Mouse (Mus musculus) layer of hippocampus, adult 11-12 months (tissue): Measurements from ENCODE around the gene Ankrd13b.
"Not testable (repeated sequence)": the region's sequence is repeated elsewhere in the genome, so short reads cannot be mapped to it uniquely, and the experiment has no call there.

ENCODE experiments used
- DNase-seq: peaks from one replicate; pipeline ENCODE4 v3.0.0; 2022; ENCODE audit warnings: low spot score

The Ankrd13b gene

DNA sequence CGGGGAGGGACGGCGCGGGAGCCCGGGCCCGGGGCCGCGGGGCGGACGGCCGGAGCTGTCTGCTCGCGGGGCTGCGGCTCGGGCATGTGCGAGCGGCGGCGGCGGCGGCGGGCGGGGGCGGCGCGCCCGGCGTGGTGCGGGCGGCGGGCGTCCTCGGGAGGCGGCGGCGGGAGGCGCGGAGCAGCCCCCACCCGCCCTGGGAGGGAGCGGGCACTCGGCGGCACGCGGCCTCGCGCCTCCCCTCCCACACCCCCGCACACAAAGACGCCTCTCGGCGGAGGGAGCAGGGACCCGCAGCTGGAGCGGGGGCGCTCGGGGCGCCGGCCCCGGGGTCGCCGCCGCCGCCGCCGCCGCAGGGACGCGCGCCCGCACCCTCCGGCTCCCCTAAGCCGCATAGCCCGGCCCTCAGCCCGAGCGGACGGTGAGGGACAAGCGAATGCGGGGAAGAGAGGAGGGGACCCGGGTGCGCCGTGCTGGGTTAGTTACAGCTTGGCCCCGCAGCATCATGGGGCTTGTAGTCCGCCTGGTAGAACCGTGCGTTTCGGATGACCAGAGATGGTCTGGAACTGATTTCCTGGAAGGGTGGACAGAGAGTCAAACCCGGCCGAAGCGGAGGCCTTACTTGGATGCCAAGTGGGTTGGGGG lies at the start of gene Ankrd13b:
TSS of gene Ankrd13b (minus strand) at position 88 of the 645 bp plus-strand sequence.
- DNase-seq: peak; percentile 81

DNA sequence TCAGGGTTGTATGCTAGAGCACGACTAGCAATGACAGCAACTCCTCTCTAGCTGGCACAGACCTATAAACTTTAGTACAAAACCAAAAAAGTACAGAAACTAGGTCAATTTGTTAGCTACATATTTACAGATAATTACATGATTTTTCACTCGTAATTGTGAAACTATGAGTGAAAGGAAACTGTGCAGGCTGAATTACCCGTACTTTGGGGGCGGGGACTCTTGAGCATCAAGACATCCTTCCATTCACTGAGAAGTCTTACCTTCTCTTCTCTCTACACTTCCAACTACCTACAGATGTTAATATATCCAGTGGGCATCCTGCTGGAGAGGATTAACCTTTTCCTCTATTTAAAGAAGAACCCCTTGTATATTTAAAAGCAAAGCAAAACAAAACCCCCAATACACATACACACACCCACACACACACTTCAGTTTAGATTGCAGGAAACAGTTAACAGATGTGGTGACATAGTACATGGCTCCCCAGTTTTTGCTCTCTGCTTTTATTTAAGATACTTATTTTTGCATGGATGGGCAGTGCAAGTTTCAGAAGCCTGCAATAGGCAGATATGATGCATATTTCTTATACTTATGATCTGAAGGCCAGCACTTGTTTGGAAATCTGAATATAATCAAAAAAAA lies 42.8 kb upstream of the Ankrd13b start:
- no peak for DNase-seq

DNA sequence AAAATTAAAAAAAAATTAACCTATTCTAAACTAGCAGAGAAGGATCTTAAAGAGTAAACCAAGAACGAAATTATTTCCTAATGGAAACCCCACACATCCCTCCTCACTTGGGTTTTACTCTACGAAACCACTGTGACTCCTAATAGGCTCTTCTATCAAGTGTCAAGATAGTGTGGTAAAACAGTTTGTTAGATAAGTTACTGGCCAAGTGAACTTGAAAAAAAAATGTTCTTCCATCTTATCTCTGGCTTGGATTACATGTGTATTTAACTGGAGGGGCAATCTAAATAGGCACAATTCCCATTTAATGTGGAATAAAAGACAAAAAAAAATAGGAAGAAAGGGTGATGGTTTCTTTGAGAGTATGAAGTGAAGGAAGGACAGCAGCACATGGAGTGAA lies 41.4 kb upstream of the Ankrd13b start:
- DNase-seq: no peak

DNA sequence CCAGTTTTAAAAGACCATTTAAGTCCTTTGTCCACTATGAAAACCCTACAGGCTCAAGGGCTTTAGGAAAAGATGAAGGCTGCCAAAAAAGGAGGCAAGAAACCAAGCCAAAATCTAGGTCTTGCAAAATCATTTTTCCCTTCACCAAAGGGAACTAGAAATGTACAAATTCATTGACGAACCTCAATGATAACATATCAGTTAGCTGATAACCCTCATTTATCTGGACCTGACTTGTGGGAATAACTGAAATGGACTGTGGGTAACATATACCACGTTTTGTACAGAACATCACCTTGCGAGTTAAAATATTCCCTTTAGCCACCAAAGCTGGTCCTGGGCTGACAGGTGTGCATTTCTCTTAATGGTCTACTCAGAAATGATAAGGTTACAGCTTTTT lies 40.2 kb upstream of the Ankrd13b start:
- DNase-seq: no peak

DNA sequence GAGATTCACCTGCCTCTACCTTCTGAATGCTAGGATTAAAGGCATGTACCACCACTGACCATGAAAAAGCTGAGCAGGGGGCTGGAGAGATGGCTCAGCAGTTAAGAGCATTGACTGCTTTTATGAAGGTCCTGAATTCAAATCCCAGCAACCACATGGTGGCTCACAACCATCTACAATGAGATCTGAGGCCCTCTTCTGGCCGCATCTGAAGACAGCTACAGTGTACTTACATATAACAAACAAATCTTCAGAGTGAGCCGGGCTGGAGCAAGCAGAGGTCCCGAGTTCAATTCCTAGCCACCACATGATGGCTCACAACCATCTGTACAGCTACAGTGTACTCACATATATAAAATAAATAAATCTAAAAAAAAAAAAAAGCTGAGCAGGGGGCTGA lies 38.9 kb upstream of the Ankrd13b start:
- DNase-seq: not testable (repeated sequence)

DNA sequence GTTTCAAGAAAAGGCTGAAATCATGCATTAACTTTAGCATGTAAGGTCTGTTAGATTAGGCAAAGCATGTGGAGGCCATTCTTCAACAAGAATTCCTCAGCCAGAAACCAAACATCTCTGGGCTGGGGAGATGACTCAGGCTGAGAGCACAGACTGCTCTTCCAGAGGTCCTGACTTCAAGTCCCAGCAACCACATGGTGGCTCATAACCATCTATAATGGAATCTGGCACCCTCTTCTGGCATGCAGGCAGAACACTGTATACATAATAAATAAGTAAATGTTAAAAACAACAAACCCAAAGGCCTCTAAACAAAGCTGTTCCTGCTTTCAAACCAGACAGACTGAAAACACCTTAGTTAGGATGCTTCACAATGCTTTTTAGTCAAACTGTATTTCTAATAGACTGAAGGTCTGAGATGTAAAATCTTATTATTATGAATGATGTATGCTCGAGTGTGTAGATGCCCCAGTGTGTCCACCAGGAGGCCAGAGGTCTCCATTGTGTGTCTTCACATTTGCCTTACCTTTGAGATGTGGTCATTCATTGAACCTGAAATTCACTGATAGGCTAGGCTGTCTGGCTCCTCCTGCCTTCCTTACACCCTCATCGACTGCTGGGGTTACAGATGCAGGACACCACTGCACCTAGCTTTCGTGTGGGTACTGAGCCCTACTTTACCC lies 36.5 kb upstream of the Ankrd13b start:
- DNase-seq: no peak

DNA sequence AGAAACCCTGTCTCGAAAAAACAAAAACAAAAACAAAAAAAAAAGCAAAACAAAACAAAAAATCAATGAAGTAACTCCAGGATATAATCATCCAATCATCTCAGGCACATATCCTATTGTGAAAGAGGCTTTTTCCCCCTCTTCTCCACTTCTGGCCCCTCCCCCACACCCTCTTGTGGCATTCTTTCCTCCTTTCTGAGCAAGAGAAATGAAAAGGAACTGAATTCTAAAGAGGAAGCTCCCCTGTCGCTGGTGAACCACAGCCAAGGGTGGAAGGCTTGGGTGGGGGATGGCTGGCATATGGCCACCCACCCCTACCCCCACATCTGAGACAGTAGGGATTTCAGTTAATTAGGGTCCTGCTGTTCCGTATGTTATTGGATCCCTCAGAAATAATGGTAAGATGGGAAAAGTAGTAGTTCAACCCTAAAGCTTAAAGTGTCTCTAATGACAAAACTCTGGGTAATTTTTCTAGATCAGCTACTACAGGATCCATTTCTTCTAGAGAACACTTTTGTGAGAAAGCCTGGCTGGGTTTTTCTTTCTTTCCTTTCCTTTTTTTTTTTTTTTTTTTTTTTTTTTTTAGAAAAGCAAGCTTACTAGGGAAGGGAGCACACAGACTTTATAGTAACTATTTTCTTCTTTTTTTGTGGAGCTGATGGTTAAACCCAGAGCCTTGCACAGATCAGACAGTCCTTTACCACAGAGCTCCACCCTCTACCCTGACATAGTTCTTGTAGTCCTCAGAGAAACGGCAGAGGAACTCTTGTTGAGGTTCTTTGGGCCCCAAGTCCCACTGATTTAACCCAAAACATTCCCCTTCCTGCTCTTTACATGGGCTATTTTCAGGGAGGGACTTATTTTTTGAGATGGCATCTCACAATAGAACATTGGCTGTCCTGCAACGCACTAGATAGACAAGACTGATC lies 31.4 kb upstream of the Ankrd13b start:
- peak; percentile 68 for DNase-seq

DNA sequence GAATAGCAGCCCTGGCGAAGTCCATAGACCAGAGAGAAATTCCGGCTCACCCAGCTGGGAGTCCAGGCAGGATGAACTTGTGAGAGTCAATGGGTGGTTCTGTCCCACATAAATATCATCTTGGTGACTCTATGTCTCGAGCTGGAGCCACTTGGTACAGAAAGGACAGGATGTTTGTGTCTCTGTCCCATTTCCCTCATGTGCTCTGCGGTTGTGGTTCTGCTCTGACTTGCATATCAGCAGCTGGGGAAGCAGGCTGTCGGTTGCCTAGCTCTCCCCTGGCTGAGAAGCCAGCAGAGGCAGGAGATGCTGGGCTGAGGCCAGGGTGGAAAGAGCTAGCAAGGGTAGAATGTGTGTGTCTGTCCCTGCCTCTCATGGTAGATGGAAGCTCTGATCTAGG lies 29.6 kb upstream of the Ankrd13b start, which contains the start of gene Gm10392:
TSS of gene Gm10392 (minus strand) at position 156 of the 400 bp plus-strand sequence.
- no peak for DNase-seq

DNA sequence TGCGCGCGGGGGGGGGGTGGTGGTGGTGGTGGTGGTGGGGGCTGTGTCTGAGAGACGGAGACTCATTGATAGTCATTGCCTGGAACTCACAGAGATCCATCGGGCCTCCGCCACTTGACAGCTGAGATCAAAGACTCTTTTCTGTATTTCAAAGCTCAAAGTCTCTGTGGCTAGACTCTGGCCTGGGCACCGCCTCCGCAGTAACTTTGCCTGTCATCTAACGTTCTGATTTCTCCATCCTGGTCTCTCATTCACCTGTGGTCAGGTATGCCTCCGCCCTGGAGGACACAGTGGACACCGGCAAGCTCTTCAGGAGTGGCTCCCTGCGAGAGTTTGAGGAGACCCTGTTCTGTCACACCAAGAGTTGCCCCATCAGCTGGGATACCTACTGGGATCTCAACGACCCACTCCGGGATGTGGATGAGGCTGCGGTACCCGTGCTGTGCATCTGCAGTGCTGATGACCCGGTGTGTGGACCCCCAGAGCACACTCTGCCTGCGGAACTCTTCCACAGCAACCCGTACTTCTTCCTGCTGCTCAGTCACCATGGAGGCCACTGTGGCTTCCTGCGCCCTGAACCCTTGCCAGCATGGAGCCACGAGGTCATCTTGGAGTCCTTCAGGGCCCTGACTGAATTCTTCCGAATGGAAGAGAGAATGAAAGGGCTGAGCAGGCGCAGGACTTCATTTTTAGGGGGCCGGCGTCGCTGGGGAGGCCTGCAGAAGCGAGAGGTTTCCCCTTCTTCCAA lies 28.7 kb upstream of the Ankrd13b start:
- no peak for DNase-seq

DNA sequence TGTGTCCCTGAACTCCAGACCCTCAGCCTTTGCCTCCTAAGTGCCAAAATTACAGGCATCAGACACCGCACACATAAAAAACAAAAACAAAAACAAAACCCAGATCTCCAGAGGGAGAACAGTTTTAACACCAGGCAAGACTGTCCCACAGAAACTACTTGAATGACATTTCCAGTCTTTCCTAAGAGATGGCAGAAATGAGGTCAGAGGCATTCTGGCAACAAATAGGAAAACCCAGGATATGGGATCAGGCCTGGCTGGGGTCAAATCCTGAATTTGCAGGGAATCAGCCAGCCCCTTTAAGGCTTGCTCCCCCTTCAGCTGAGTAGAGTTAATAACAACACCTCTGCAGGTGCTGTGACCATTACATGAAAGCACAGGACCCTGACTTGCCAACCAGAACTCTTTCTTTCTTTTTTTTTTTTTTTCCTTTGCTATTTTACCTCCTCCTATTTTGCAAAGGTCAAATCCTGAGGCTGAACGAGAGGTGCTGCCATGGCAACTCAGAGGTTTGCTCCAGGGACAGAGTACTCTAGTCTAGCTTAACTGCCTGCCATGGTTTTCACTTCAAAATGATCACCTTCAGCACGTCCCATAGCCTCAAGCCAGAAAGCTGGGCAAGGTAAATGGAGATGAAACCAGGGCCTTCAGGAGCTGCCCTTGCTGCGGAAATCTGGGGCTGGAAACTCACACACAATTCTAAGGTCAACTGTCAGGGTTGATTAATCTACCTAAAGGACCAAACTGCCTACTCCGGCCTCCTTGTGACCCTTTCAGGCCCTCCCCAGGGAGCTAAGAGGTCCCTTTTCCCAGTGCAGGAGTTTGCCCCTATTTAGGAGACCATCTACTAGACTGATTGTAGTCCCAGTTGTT lies 27.3 kb upstream of the Ankrd13b start:
- DNase-seq: no peak

DNA sequence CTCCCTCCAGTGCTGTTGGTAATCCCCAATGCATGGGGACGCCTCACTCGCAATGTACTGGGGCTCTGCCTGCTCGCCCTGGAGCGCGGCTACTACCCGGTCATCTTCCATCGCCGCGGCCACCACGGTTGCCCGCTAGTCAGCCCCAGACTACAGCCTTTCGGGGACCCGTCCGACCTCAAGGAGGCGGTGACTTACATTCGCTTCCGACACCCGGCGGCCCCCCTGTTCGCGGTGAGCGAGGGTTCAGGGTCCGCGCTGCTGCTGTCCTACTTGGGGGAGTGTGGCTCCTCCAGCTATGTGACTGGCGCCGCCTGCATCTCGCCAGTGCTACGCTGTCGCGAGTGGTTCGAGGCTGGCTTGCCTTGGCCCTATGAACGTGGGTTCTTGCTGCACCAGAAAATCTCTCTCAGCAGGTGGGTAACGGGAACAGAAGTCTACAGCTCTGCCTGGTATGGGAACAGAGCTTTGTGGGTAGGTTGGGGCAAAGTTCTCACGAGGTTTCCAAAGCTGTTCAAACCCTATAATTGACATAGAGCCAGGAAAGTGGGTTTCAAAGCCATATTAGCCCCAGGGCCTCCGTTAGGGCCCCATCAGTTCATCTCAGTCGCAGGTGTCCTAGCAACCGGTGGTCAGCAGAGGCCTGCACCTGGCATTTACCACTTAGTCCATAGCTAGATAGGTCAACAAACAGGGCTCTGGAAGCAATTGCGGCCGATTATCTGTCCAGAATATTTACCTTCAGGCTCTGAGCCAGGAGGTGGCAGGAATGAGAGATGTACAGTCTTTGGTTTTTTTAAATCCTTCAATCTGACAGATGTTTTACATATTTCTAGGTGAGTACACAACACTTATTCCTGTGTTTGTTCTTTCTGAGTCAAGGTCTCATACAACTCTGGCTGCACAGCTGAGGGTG lies 26.4 kb upstream of the Ankrd13b start, which contains the start of gene Trp53i13:
TSS of gene Trp53i13 (minus strand) at position 344 of the 916 bp plus-strand sequence.
- DNase-seq: no peak

DNA sequence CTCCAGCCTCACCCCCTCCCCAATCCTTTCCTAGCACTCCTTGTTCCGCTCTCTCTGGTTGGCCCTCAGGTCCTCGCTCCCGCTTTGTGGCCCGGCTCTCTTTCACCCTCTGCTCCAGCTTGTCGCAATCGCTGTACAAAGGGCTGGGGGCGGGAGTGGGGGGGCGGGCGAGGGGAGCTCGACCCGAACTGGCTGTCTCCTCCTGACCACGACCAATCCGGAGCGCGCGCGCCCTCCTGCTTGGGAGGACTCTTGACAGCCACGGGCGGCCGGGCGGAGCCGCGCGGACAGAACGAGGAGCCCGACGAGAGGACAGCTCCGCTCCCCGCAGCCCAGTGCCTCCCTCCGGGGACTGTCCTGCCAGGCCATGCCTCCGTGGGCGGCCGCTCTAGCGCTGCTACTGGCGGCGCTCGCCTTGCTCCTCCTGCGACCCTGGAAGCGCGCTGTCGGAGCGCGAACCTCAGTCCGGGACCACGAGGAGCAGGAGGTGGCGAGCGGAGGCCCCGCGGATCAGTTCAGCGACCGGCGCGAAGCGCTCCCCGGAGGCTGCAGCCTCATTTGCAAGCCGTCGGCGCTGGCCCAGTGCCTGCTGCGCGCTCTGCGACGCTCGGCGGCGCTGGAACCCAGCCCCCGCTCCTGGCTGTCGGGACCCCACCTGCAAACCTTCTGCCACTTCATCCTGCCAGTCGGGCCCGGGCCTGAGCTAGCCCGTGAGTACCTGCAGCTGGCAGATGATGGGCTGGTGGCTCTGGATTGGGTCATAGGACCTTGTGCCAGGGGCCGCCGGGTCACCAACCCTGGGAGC lies 25.6 kb upstream of the Ankrd13b start, which contains the start of gene Abhd15:
TSS of gene Abhd15 (plus strand) at position 290 of the 805 bp plus-strand sequence.
- peak; percentile 75 for DNase-seq

DNA sequence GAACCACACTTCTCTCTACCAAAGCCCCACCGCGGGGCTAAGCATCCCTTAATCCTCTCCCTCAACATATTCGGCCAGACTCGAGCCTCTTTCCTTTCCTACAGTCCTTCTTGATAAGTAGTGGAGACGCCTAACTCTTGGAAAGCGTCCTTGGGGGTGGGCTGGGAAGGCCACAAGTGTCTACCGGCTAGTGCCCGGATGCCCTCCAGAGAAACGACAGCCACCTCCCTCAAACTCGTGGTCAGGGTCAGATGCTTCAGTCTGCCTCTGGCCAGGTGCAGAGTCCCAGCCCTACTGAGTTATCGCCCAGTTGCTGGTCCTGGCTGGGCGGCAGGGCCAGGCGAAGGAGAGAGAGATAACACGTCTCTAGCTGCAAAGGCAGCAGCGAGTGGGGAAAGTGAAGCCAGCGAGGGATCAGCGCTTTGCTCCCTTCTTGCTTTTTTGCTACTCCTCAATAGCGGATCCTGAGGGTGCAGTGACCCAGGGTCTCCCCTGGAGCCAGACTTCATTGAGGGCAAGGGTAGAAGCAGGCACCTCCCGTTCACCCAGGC lies 24.9 kb upstream of the Ankrd13b start:
- no peak for DNase-seq

DNA sequence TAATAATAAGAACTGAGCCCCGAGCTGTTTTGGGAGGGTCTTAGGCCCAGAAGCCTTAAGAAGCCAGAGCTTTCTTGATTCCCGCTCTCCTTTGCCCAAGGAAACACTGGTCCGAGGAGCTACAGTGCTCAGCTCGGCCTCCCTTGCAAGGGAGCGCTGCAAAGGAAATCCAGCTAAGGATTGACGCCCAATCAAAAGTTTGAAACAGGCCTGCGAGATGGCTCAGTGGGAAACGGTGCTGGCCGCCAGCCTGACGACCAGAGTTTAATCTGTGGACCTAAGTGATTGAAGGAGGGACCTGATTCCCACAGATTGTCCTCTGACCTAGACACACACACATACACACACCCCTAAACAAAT lies 24.3 kb upstream of the Ankrd13b start:
- no peak for DNase-seq

DNA sequence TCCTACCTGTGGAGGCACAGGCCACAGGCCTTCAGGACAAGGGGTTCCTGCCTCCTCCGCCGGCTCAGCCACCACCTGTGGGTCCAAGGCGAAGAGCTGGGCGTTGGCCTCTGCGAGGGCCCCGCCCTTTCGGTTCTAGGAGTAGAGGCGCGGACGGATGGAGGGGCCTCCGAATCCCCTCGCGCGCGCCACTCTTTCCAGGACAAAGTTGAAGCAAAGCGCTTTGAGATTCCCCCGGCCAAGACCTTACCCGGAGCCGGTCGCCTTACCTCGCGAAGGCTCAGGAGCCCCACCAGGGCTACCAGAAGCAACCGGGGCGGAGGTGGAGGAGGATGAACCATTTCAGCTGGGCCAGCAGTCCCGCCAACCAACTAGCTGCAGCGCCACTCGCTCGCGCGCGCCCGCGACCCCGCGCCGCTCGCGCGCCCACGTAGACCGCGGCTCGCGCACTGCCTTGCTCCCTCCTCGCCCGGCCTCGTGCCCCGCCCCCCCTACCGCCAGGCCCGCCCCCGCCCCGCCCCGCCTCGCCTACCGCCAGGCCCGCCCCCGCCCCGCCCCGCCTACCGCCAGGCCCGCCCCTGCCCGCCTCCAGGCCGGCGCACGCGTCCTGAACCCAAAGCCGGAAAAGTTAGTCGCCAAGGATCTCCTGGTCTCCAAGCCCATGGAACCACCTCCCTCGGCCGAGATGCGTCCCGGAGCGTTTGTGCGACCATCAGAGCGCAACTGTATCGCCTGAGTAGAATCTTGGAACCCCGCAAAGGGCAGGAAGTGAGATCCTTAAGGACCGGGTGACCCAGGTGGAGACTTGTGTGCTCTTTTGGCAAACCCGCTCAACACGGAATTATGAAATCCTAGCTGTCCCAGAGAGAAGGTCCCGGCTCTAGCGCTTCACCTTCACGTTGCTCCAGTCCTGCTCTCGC lies 23.7 kb upstream of the Ankrd13b start:
- peak; percentile 78 for DNase-seq

DNA sequence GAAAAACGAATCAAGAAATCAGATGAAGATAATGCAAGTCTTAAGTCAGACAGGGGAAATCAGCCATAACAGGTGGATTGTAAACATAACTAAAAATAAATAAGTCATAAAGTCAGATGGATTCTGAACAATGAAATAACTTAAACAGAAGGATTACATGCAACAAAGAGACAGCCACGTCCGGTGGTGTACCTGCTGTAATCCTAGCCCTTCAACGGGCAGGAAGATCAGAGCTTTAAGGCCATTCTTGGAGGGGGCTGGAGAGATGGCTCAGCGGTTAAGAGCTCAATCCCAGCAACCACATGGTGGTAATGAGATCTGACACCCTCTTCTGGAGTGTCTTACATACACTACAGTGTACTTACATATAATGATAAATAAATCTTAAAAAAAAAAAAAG lies 21.9 kb upstream of the Ankrd13b start:
- no peak for DNase-seq
